Mouse (Mus musculus) spleen, postnatal 36 days (tissue): ENCODE data around the gene Cxcl17.

Experiments used
- DNase-seq, 2 experiments: peaks; one replicate each; pipeline ENCODE4 v3.0.0; 2022; ENCODE audit warnings: low spot score in 2 of 2, mixed read lengths in 1 of 2

Gene Cxcl17

GRCm38 (mm10) chr7:25391856-25392453 lies 20.7 kb downstream of the Cxcl17 start:
- DNase-seq: no peak

- DNase-seq: no peak
Observed at GRCm38 (mm10) chr7:25390986-25391385, 21.7 kb downstream of the Cxcl17 start.

- peak; percentile 53 to 60 for DNase-seq
Observed at GRCm38 (mm10) chr7:25390054-25390770, 22.5 kb downstream of the Cxcl17 start.

GRCm38 (mm10) chr7:25388916-25389315 lies 23.8 kb downstream of the Cxcl17 start:
- no peak for DNase-seq

- DNase-seq: no peak
Observed at GRCm38 (mm10) chr7:25387811-25388440, 24.8 kb downstream of the Cxcl17 start.

GRCm38 (mm10) chr7:25385850-25386555 lies 26.7 kb downstream of the Cxcl17 start:
- DNase-seq: peak; percentile 72 to 75

- DNase-seq: no peak
Observed at GRCm38 (mm10) chr7:25385259-25385658, 27.4 kb downstream of the Cxcl17 start.

GRCm38 (mm10) chr7:25384818-25385217 lies 27.9 kb downstream of the Cxcl17 start:
- peak; percentile 53 to 57 for DNase-seq

GRCm38 (mm10) chr7:25384318-25384717 lies 28.4 kb downstream of the Cxcl17 start:
- DNase-seq: no peak

- no peak for DNase-seq
Observed at GRCm38 (mm10) chr7:25383891-25384290, 28.8 kb downstream of the Cxcl17 start.

- DNase-seq: no peak
Observed at GRCm38 (mm10) chr7:25383385-25383784, 29.3 kb downstream of the Cxcl17 start.

GRCm38 (mm10) chr7:25382541-25382940 lies 30.1 kb downstream of the Cxcl17 start:
- DNase-seq: no peak

GRCm38 (mm10) chr7:25381284-25381680 lies 31.4 kb downstream of the Cxcl17 start:
- DNase-seq: no peak

GRCm38 (mm10) chr7:25380392-25381283 lies 32.0 kb downstream of the Cxcl17 start:
- DNase-seq: no peak

- DNase-seq: peak; percentile 68 to 72
Observed at GRCm38 (mm10) chr7:25379551-25380351, 32.9 kb downstream of the Cxcl17 start.

GRCm38 (mm10) chr7:25378181-25379100 lies 34.2 kb downstream of the Cxcl17 start:
- no peak for DNase-seq

GRCm38 (mm10) chr7:25377100-25377700 lies 35.5 kb downstream of the Cxcl17 start:
- no peak for DNase-seq

- peak in 1 of 2 experiments; percentile 20 for DNase-seq
Observed at GRCm38 (mm10) chr7:25376556-25376955, 36.1 kb downstream of the Cxcl17 start.

GRCm38 (mm10) chr7:25372441-25372840 lies 40.2 kb downstream of the Cxcl17 start:
- no peak for DNase-seq
